Mouse (Mus musculus): ENCODE measurements around the gene Krt26. TPM values are rescaled to one million over a fixed set of nuclear protein-coding genes. Genes with fewer than 3 reads are reported as not detected.

Krt26 gene
- total and polyA plus RNA-seq, 2 experiments from 2014 or later: 0.12 to 0.14 TPM

GRCm38 (mm10) chr11:99364412-99364811, 26.6 kb upstream of the Krt26 start:
- no peak for ATAC-seq
- no peaks in the 10 kb centered on the region for H3K9me3 ChIP-seq (ENCODE audit: low read length)
- H3K36me3 ChIP-seq (ENCODE audit: insufficient read depth): no peaks in the 10 kb centered on the region
- H3K9ac ChIP-seq: no peak overlapping the region
- peak; percentile 68 for TF ChIP-seq CTCF (IDR thresholded peaks at IDR 0.05; ENCODE audit: low read depth)
- no peaks in the 10 kb centered on the region for H3K27me3 ChIP-seq (ENCODE audit: insufficient read depth, low read length)
- no peak overlapping the region for H3K4me2 ChIP-seq (ENCODE audit: low read depth)
- H3K27ac ChIP-seq (ENCODE audit: low read depth, low read length): no peak overlapping the region
- no peak overlapping the region for H3K4me3 ChIP-seq (ENCODE audit: low read depth, low read length)
- DNase-seq: peak; percentile 56
- 24% methylated on average over 9 of the region's 9 CpGs for WGBS
- H3K4me1 ChIP-seq (ENCODE audit: insufficient read depth): no peaks in the 10 kb centered on the region

- Histone ChIP-seq H3K9me3 (ENCODE audit: low read length) (no peaks in the 10 kb centered on the region), H3K4me3 (ENCODE audit: low read depth, low read length) (no peak overlapping the region), H3K27me3 (ENCODE audit: insufficient read depth, low read length) (no peaks in the 10 kb centered on the region), H3K9ac (no peak overlapping the region), H3K27ac (ENCODE audit: low read depth, low read length) (no peak overlapping the region), H3K4me2 (ENCODE audit: low read depth) (no peak overlapping the region), H3K36me3 (ENCODE audit: insufficient read depth) (no peaks in the 10 kb centered on the region), H3K4me1 (ENCODE audit: insufficient read depth) (no peaks in the 10 kb centered on the region)
- ATAC-seq (no peak), DNase-seq (no peak)
- 93% methylated on average over 8 of the region's 8 CpGs for WGBS
- TF ChIP-seq CTCF (IDR thresholded peaks at IDR 0.05; ENCODE audit: low read depth): no peak
Measured at GRCm38 (mm10) chr11:99361423-99361822, 23.7 kb upstream of the Krt26 start.

GRCm38 (mm10) chr11:99351004-99351403, 13.2 kb upstream of the Krt26 start, which contains the start of gene Krt27:
Gene Krt27 (minus strand): TSS chr11:99351104.
- H3K9me3 ChIP-seq (ENCODE audit: low read length): no peaks in the 10 kb centered on the region
- WGBS: 86% methylated on average over 12 of the region's 12 CpGs
- no peak for TF ChIP-seq CTCF (IDR thresholded peaks at IDR 0.05; ENCODE audit: low read depth)
- no peaks in the 10 kb centered on the region for H3K27me3 ChIP-seq (ENCODE audit: insufficient read depth, low read length)
- no peaks in the 10 kb centered on the region for H3K4me1 ChIP-seq (ENCODE audit: insufficient read depth)
- ATAC-seq (no peak), DNase-seq (no peak)
- no peak within 1 kb of the TSS for H3K4me3 ChIP-seq (ENCODE audit: low read depth, low read length)
- H3K9ac ChIP-seq: no peak within 1 kb of the TSS
- H3K27ac ChIP-seq (ENCODE audit: low read depth, low read length): no peak within 1 kb of the TSS
- H3K36me3 ChIP-seq (ENCODE audit: insufficient read depth): no peaks in the 10 kb centered on the region
- no peak within 1 kb of the TSS for H3K4me2 ChIP-seq (ENCODE audit: low read depth)

- TF ChIP-seq CTCF (IDR thresholded peaks at IDR 0.05; ENCODE audit: low read depth): no peak
- no peaks in the 10 kb centered on the region for H3K36me3 ChIP-seq (ENCODE audit: insufficient read depth)
- WGBS: 38% methylated on average over 11 of the region's 11 CpGs
- H3K9me3 ChIP-seq (ENCODE audit: low read length): no peaks in the 10 kb centered on the region
- DNase-seq: peak; percentile 8
- H3K4me1 ChIP-seq (ENCODE audit: insufficient read depth): no peaks in the 10 kb centered on the region
- no peaks in the 10 kb centered on the region for H3K27me3 ChIP-seq (ENCODE audit: insufficient read depth, low read length)
- no peak overlapping the region for H3K4me3 ChIP-seq (ENCODE audit: low read depth, low read length)
- no peak overlapping the region for H3K4me2 ChIP-seq (ENCODE audit: low read depth)
- peak; percentile 25; the same call in 1 of the 2 replicates for ATAC-seq
- no peak overlapping the region for H3K27ac ChIP-seq (ENCODE audit: low read depth, low read length)
- no peak overlapping the region for H3K9ac ChIP-seq
Measured at GRCm38 (mm10) chr11:99339299-99339847, 1.6 kb upstream of the Krt26 start.

- peak; percentile 57 for DNase-seq
- no peak overlapping the region for H3K27ac ChIP-seq (ENCODE audit: low read depth, low read length)
Measured at GRCm38 (mm10) chr11:99333426-99333825, 4.3 kb downstream of the Krt26 start.

GRCm38 (mm10) chr11:99329655-99330054, 8.1 kb downstream of the Krt26 start:
- no peak overlapping the region for H3K4me3 ChIP-seq (ENCODE audit: low read depth, low read length)
- no peaks in the 10 kb centered on the region for H3K4me1 ChIP-seq (ENCODE audit: insufficient read depth)
- TF ChIP-seq CTCF (IDR thresholded peaks at IDR 0.05; ENCODE audit: low read depth): no peak
- no peak for DNase-seq
- H3K4me2 ChIP-seq (ENCODE audit: low read depth): no peak overlapping the region
- no peak for ATAC-seq
- no peaks in the 10 kb centered on the region for H3K9me3 ChIP-seq (ENCODE audit: low read length)
- no peaks in the 10 kb centered on the region for H3K27me3 ChIP-seq (ENCODE audit: insufficient read depth, low read length)
- no peak overlapping the region for H3K27ac ChIP-seq (ENCODE audit: low read depth, low read length)
- no peak overlapping the region for H3K9ac ChIP-seq
- no peaks in the 10 kb centered on the region for H3K36me3 ChIP-seq (ENCODE audit: insufficient read depth)
- 78% methylated on average over 2 of the region's 2 CpGs for WGBS

More at GRCm38 (mm10) chr11:99333426-99333825, 4.3 kb downstream of the Krt26 start:
- peak; percentile 53 for ATAC-seq
- 55% methylated on average over 13 of the region's 13 CpGs for WGBS
- no peaks in the 10 kb centered on the region for H3K36me3 ChIP-seq (ENCODE audit: insufficient read depth)
- H3K4me3 ChIP-seq (ENCODE audit: low read depth, low read length): no peak overlapping the region
- no peak for TF ChIP-seq CTCF (IDR thresholded peaks at IDR 0.05; ENCODE audit: low read depth)
- no peak overlapping the region for H3K4me2 ChIP-seq (ENCODE audit: low read depth)
- no peak overlapping the region for H3K9ac ChIP-seq
- H3K9me3 ChIP-seq (ENCODE audit: low read length): no peaks in the 10 kb centered on the region
- H3K4me1 ChIP-seq (ENCODE audit: insufficient read depth): no peaks in the 10 kb centered on the region
- no peaks in the 10 kb centered on the region for H3K27me3 ChIP-seq (ENCODE audit: insufficient read depth, low read length)

- Histone ChIP-seq H3K27me3 (ENCODE audit: insufficient read depth, low read length) (no peaks in the 10 kb centered on the region), H3K9ac (no peak within 1 kb of the TSS), H3K36me3 (ENCODE audit: insufficient read depth) (no peaks in the 10 kb centered on the region), H3K27ac (ENCODE audit: low read depth, low read length) (no peak within 1 kb of the TSS), H3K4me1 (ENCODE audit: insufficient read depth) (no peaks in the 10 kb centered on the region), H3K4me3 (ENCODE audit: low read depth, low read length) (no peak within 1 kb of the TSS), H3K4me2 (ENCODE audit: low read depth) (no peak within 1 kb of the TSS), H3K9me3 (ENCODE audit: low read length) (no peaks in the 10 kb centered on the region)
- WGBS: 91% methylated on average over 11 of the region's 11 CpGs
- no peak for ATAC-seq
- TF ChIP-seq CTCF (IDR thresholded peaks at IDR 0.05; ENCODE audit: low read depth): no peak
- no peak for DNase-seq
Measured at GRCm38 (mm10) chr11:99322851-99323250, 14.9 kb downstream of the Krt26 start, which contains the start of gene Krt25. Gene Krt25 (minus strand): TSS chr11:99322951.

All from forebrain, postnatal 0 days (tissue).